Mouse (Mus musculus) lung, postnatal 0 days (tissue): ENCODE results near the gene Pbx1.

Experiments
- CTCF ChIP-seq: IDR thresholded peaks from 2 replicates; pipeline ENCODE4 v1.5.1; 2016; ENCODE audit warnings: antibody characterized with exemption, mild to moderate bottlenecking
- EP300 ChIP-seq: IDR thresholded peaks from 2 replicates; pipeline ENCODE4 v1.6.1; 2016; ENCODE audit warnings: antibody characterized with exemption, mild to moderate bottlenecking, control low read depth

- no peak for TF ChIP-seq CTCF
- no peak for TF ChIP-seq EP300
Measured at GRCm38 (mm10) chr1:168265090-168265489, 167.0 kb downstream of the Pbx1 start.
